Mouse (Mus musculus): ENCODE results near the gene Clstn3. TPM values are rescaled to one million over a fixed set of nuclear protein-coding genes. Genes with fewer than 3 reads are reported as not detected.
"Not testable (repeated sequence)": the region's sequence is repeated elsewhere in the genome, so short reads cannot be mapped to it uniquely, and the experiment has no call there.

Gene Clstn3
- total RNA-seq, 2 experiments from 2014 or later, result 0.66 to 1.0 TPM

DNA sequence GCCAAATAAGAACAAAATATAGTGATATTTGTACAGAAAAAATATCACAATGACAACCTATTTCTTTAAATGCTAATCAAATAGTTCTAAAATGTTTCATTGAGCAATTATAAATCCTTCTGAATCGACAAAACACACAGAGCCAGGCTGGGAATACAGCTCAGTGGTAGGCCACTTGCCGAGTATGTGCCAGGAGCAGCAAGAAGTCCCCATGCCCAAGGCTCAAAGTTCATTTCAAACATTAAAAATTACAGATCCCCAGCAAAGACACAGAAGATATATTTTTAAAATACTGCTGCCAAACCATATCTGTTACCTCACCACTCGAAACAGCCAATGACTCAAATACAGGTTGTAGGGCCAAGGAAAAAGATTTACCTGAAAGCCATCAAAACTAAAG is 45.9 kb downstream of the Clstn3 start:
- intact Hi-C loops (cut with DNase I), result no loop called here
- no peak for DNase-seq

DNA sequence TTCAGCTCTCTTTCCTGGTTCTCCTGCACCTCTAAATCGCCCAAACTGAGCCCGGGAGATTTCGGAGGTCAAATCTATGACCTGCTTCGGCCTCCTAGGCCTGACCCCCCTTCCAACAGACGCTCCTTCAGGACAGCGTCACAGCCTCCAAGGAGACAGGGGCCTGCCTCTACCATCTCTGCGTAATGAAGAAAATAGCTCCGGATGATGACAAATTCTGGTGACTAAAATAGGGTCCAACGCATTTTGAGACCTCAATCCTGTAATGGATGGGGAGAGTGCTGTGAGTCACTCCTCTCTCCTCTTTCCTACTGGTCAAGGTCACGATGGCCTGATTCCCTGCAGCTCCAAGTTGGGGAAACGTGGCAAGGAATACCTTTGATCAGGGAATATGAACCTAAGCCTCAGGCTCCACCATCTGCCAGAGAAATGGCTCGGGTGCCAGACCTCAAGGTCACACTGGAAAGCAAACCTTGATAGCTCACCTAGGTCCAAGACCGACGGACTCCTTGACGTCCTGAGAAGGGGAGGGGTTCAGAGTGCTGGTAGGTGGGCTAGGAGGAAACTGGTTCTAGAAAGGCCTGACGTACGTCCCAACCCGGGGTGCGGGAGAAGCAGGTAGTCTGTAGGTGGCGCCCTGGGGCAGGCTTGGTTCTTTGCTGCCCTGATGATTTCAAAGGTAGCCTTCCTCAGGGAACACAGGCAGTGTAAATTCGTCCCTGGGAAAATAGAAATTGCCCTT is 49.1 kb downstream of the Clstn3 start:
- DNase-seq, result peak; percentile 68 to 69
- intact Hi-C loops (cut with DNase I), result no loop called here

DNA sequence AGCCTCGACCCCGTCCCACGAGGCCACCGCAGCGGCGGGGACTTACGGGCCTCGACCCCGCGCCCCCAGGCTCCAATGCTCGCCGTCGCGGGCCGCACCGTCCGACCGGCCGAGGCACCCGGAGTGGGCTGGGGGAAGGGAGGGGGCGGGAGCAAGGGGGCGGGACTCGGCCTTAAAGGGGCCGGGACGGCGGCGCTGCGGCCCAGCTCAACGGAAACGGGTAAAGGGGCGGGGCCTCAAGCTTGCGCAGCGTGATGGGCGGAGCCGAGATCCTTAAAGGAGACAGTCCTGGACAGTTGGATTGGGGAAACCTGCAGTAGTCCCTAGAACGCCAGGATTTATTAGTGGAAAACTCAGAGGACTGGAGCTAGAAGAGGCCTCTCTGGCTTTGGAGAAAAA is 49.7 kb downstream of the Clstn3 start, which contains the start of gene Pex5:
Gene Pex5 (minus strand): TSS at position 141 of the 399 bp plus-strand sequence.
- peak; percentile 94 to 95 for DNase-seq
- intact Hi-C loops (cut with DNase I), result no loop called here

DNA sequence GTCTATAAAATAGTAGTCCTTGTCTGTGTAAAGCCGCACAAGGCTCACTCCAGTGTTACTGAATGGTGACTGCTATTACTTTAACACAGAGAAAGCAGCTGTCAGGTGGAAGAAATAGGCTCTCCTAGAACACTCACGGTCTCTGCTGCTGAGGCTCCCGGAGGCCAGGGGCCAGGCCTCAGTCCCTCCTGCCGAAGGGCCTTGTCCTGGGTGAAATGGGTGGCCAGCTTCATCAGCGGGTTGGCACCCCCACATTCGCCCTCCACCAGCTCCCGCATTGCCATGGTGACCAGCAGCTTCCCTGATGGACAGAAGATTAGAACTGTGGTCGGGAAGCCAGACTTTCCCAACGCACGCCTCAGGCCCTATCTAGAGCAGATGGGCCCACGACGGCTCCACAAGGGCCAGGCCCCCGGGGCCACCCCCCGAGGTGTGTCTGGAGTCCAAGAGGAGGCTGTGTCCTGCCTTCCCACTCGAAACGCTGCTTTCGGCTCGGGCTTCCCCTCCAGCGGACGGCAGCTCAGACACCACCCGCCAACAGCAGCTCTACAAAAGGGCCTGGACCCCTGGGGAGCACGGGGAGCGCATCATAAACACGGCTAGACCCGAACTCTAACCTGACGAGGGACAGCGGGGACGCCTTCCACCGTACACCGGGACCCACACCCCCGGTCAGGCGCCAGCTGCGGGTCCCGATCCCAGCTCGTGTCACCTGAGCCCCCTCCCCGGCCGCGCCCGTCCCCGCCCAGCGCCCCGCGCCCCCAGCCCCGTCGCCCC is 50.3 kb downstream of the Clstn3 start:
- intact Hi-C loops (cut with DNase I), result no loop called here
- DNase-seq, result peak in 1 of 2 experiments; percentile 47

DNA sequence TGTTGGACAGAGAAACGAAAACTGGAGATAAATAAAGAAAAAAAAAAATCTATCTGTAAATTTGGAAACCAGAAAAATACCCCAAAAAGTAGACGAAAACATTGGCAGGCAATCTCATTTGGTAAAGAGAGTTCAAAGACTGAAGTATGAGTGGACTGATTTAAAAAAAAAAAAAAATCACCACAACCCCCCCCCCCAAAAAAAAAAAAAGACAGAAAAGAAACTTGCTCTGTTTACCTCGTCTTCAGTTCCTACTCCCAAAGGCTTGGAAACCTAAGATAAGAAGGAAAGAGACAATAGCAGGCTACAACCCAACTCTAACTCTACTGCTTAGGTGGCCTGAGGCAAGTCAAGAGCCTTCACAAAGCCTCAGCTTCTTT is 50.8 kb downstream of the Clstn3 start:
- DNase-seq, result no peak
- intact Hi-C loops (cut with DNase I), result no loop called here

DNA sequence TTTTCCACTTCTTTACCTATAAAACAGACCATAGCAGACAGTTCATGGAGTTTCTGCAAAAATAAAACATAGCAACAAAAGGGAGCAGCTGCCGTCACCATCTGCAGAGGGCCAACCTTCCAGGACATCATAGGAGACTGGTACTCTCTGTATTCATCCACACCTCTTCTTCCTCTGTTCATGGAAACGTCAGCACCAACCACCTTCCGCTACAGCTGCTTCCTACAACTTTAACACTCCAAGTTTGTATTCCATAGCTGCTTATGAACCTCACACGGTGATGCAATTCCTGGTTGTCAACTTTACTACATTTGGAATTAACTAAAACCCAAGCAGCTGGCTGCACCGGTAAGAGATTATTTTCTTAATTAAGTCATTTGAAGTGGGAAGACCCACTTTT is 56.2 kb downstream of the Clstn3 start:
- no peak for DNase-seq
- intact Hi-C loops (cut with DNase I), result no loop called here

DNA sequence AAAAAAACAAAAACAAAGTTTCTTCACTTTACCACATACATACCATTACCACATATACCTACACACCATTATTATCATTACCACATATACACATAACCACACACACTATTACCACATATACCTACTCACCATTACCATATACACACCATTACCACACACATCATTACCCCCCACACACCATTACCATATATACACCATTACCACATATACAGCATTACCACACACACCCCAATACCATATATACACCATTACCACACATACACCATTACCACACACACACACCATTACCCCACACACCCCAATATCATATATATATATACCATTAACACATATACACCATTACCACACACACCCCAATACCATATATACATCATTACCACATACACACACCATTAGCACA is 57.4 kb downstream of the Clstn3 start:
- intact Hi-C loops (cut with DNase I), result no loop called here
- DNase-seq, result no peak

DNA sequence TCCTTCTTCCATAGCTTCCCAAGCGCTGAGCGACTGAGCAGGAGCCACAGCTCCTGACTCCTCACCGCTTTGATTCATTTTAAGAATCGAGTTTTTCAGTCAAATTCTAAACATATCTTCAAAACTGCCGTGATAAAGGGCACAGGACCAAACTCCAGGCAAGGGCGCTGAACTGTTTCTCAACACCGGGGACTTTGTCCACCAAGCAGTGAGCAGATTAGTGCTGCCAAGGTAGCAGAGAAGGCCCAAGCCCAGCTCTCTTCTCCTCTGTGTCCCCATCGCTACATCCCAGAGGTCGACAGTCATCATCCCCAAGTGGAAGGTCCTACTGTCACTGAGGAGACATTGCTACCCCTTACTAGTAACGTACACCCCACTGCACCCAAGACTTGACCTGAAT is 58.3 kb downstream of the Clstn3 start:
- no peak for DNase-seq
- intact Hi-C loops (cut with DNase I), result no loop called here

DNA sequence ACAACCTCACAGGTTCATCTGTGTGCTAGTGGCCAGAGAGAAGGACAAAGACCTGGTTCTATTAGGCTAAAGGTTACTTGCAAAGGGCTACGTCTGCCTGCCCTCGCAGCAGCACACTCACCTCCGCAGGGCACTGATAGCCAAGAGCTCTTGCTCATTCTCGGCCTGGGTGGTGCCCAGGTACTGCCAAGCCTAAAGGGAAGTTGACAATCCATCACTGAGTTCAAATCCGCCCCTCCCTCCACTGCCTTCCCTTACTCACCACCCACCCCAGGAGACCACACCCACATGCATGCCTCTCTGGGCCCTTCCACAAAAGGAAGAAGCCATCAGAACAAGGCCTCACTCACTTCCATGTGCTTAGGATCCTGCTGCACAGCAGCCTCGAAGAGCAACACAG is 64.9 kb downstream of the Clstn3 start:
- no peak for DNase-seq
- intact Hi-C loops (cut with DNase I), result no loop called here

DNA sequence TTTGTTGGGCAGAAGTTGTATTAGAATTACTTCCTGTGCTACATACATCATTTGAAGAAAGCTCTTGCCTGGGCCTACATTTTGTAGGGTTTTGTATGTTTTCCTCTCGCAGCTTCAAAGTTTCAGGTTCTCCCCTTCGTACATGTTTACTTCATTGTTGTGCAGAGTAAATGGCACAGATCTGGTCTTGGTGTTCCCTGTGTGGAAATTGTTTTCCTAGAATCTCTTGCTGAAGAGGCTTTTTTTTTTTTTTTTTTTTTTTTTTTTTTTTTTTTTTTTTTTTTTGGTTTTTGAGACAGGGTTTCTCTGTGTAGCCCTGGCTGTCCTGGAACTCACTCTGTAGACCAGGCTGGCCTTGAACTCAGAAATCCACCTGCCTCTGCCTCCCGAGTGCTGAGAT is 69.6 kb downstream of the Clstn3 start:
- DNase-seq; intact Hi-C loops (cut with DNase I): not testable (repeated sequence)

Other genes with a start within 250 kb of the Clstn3 start
- gene Vmn2r27, start 232.9 kb downstream of the Clstn3 start, total RNA-seq (2021), result not detected
- gene Cd163, start 160.1 kb downstream of the Clstn3 start, total RNA-seq (2021), result 1 to 10 TPM; 6.4 to 9.8 TPM
- 10 to 100 TPM; 21.1 to 22.0 TPM for gene Pex5, start 49.7 kb downstream of the Clstn3 start, total RNA-seq (2021)
- gene C1rl, start 28.3 kb upstream of the Clstn3 start, total RNA-seq (2021), result under 1 TPM; 0.46 to 0.59 TPM
- gene C1ra, start 47.6 kb upstream of the Clstn3 start, total RNA-seq (2021), result 1 to 10 TPM; 7.3 to 8.3 TPM
- 10 to 100 TPM; 17.5 TPM for gene C1s1, start 77.6 kb upstream of the Clstn3 start, total RNA-seq (2021)
- gene C1rb, start 105.5 kb upstream of the Clstn3 start, total RNA-seq (2021), result 1 to 10 TPM in 1 of 2 experiments, under 1 TPM in 1; 0.89 to 1.2 TPM
- under 1 TPM; 0.32 to 0.56 TPM for gene C1s2, start 171.3 kb upstream of the Clstn3 start, total RNA-seq (2021)
- 10 to 100 TPM; 16.3 to 18.3 TPM for gene Lpcat3, start 198.2 kb upstream of the Clstn3 start, total RNA-seq (2021)
- 10 to 100 TPM; 51.9 to 53.8 TPM for gene Emg1, start 247.4 kb upstream of the Clstn3 start, total RNA-seq (2021)
- gene Phb2, start 247.5 kb upstream of the Clstn3 start, total RNA-seq (2021), result 100 to 1,000 TPM; 140 to 161 TPM

Measured in gastrocnemius, postnatal 36 days (tissue).